Mouse (Mus musculus) ES-E14 (cell line): Measurements from ENCODE around the gene Clp1.

Source experiments
- CHD2 ChIP-seq: IDR thresholded peaks from 2 replicates; pipeline ENCODE4 v1.6.1; 2014; ENCODE audit warnings: mild to moderate bottlenecking, low read depth, low read length, inconsistent platforms
- HCFC1 ChIP-seq: IDR thresholded peaks from 2 replicates; pipeline ENCODE4 v1.6.1; 2012; ENCODE audit warnings: low read length, inconsistent platforms, borderline replicate concordance; ENCODE audit not compliant: insufficient read depth
- MAFK ChIP-seq: IDR thresholded peaks from 2 replicates; pipeline ENCODE4 v1.6.1; 2014; ENCODE audit warnings: mild to moderate bottlenecking, low read depth, low read length, inconsistent platforms; ENCODE audit not compliant: insufficient read depth
- ZC3H11A ChIP-seq: IDR thresholded peaks from 2 replicates; pipeline ENCODE4 v1.6.1; 2012; ENCODE audit warnings: low read depth, mild to moderate bottlenecking, inconsistent platforms, low read length, borderline replicate concordance
- ZNF384 ChIP-seq: IDR thresholded peaks from 2 replicates; pipeline ENCODE4 v1.6.1; 2012; ENCODE audit warnings: low read depth, low read length, inconsistent platforms

DNA sequence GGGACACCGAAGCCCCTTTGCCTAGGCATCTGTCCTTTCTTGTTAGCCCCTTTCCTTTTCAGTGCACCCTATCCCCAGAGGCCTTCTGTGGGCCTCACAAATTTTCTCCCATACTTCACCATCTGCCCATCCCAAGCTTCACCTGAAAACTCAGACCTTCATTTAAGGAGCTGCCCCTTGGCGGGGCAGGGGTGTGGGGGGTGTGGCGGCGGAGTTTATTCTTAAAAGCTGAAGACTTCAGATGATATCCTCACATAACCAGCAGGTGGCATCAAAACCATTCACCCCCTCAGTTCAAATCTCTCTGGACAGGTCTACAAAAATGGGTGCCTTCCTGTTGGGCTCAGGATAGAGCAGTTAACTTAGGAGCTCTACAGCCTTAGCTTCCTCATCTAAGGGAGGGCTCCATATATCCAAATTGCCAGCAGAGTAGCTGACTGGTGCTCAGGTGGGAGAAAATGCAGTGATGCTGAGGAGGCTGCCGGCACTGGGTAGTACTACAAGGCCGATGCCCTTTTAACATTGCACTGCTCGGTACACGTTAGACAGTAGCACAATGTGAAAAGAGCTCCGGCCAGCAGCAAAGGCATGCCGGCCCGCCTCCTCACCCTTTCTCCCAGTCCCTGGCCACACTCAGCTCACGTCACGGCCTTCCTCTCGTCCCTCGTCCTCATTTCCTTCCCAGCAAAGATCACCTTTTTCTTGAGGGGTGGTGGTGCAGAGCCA is 13.6 kb upstream of the Clp1 start:
- TF ChIP-seq ZC3H11A, result no peak
- no peak for TF ChIP-seq CHD2
- TF ChIP-seq HCFC1, result no peak
- TF ChIP-seq ZNF384, result no peak
- no peak for TF ChIP-seq MAFK
